Mouse (Mus musculus) midbrain, embryonic 14.5 days (tissue): ENCODE data around the gene Spin2g. TPM values are rescaled to one million over a fixed set of nuclear protein-coding genes. Genes with fewer than 3 reads are reported as not detected.
"Not testable (repeated sequence)": the region's sequence is repeated elsewhere in the genome, so short reads cannot be mapped to it uniquely, and the experiment has no call there.

ENCODE experiments used
- ATAC-seq: fragments of 200-750 bp; cut with Nextera tagmentation; 2 replicates; pipeline ENCODE4 v1.8.0; 2017; ENCODE audit warnings: moderate number of reproducible peaks, moderate library complexity; ENCODE audit not compliant: low FRiP score, low TSS enrichment
- DNase-seq: peaks from one replicate; pipeline ENCODE4 v3.0.0-alpha.2; 2015
- H3K27ac ChIP-seq: fragments of 300-500 bp; sonication (generic); replicated peaks from 2 replicates; pipeline ENCODE4 v1.5.1; 2014; ENCODE audit warnings: mild to moderate bottlenecking, low read depth, low read length, moderate library complexity
- H3K27me3 ChIP-seq: fragments of 300-500 bp; sonication (generic); 2 replicates; pipeline ENCODE4 v1.6.1; 2014; ENCODE audit warnings: low read length, control low read depth, mixed read lengths; ENCODE audit not compliant: control insufficient read depth, insufficient read depth
- H3K36me3 ChIP-seq: fragments of 300-500 bp; sonication (generic); 2 replicates; pipeline ENCODE4 v1.6.1; 2014; ENCODE audit warnings: low read length, control low read depth; ENCODE audit not compliant: control insufficient read depth, insufficient read depth
- H3K4me1 ChIP-seq: fragments of 300-500 bp; sonication (generic); 2 replicates; pipeline ENCODE4 v1.6.1; 2014; ENCODE audit warnings: mild to moderate bottlenecking, antibody characterized with exemption, low read length, control low read depth; ENCODE audit not compliant: control insufficient read depth, insufficient read depth
- H3K4me2 ChIP-seq: fragments of 300-500 bp; sonication (generic); 2 replicates; pipeline ENCODE4 v1.6.1; 2014; ENCODE audit warnings: mild to moderate bottlenecking, low read length, moderate library complexity
- H3K4me3 ChIP-seq: fragments of 300-500 bp; sonication (generic); replicated peaks from 2 replicates; pipeline ENCODE4 v1.5.1; 2014; ENCODE audit warnings: low read depth, low read length
- H3K9ac ChIP-seq: fragments of 300-500 bp; sonication (generic); replicated peaks from 2 replicates; pipeline ENCODE4 v1.6.1; 2014; ENCODE audit warnings: mild to moderate bottlenecking, low read length, moderate library complexity
- H3K9me3 ChIP-seq: fragments of 300-500 bp; sonication (generic); 2 replicates; pipeline ENCODE4 v1.6.1; 2016; ENCODE audit warnings: low read length, control low read depth, mixed read lengths; ENCODE audit not compliant: control insufficient read depth
- WGBS: fragments of 180-500 bp; shearing (Covaris S2); extraction: QIAGEN DNeasy Blood & Tissue Kit; methylation state at CpG from one replicate; pipeline ENCODE4 v1.1.7; 2014; 5-methylcytosine and 5-hydroxymethylcytosine counted together
- polyA plus RNA-seq: library from polyadenylated mRNA; unstranded; fragments of >200 nt; fragmentation: Nextera tagmentation; extraction: Ambion mirVana; gene quantifications from 2 replicates; pipeline ENCODE4 v1.2.1, GENCODE M21; 2014

Gene Spin2g
- not detected in 2 replicates for polyA plus RNA-seq

- not testable (repeated sequence) for H3K27ac ChIP-seq, ATAC-seq, H3K4me1 ChIP-seq, H3K36me3 ChIP-seq, H3K9me3 ChIP-seq, DNase-seq, H3K9ac ChIP-seq, H3K4me2 ChIP-seq, H3K4me3 ChIP-seq, H3K27me3 ChIP-seq
- WGBS: 81% methylated on average over 6 of the region's 6 CpGs
These were observed at the start of gene Spin2g for GRCm38 (mm10) chrX:34238633-34239032. Spin2g (minus strand) TSS chrX:34238733.

Other genes with a start within 250 kb of the Spin2g start
- gene Btbd35f9, start 77.2 kb downstream of the Spin2g start, polyA plus RNA-seq: not detected in 2 replicates
- not detected in 2 replicates for gene Btbd35f8, start 211.8 kb upstream of the Spin2g start, polyA plus RNA-seq